Mouse (Mus musculus) brain, embryonic 14.5 days (tissue): ENCODE data around the gene Fitm1. TPM values are rescaled to one million over a fixed set of nuclear protein-coding genes. Genes with fewer than 3 reads are reported as not detected.

Experiments
- DNase-seq: peaks from one replicate; pipeline ENCODE4 v3.0.0-alpha.2; 2011; ENCODE audit warnings: low read depth
- CTCF ChIP-seq: fragments of 200-500 bp; IDR thresholded peaks from 2 replicates; pipeline ENCODE4 v1.5.1; 2012; ENCODE audit warnings: inconsistent platforms, mild to moderate bottlenecking, moderate library complexity, borderline replicate concordance; ENCODE audit not compliant: insufficient read depth, insufficient read length; ENCODE audit errors: extremely low read depth
- POLR2A ChIP-seq: fragments of 200-500 bp; IDR thresholded peaks from 2 replicates; pipeline ENCODE4 v1.6.1; 2012; ENCODE audit warnings: mild to moderate bottlenecking, inconsistent platforms, borderline replicate concordance; ENCODE audit not compliant: poor library complexity, insufficient read depth, insufficient read length, severe bottlenecking; ENCODE audit errors: extremely low read depth
- polyA plus RNA-seq: library from polyadenylated mRNA; depleted of rRNA; stranded (reverse); fragments of >200 nt; gene quantifications from 2 replicates; pipeline ENCODE4 v1.2.3, GENCODE M21; 2012; rRNA removed

Gene Fitm1
- 0.19 and 0.38 TPM in 2 replicates for polyA plus RNA-seq

DNA sequence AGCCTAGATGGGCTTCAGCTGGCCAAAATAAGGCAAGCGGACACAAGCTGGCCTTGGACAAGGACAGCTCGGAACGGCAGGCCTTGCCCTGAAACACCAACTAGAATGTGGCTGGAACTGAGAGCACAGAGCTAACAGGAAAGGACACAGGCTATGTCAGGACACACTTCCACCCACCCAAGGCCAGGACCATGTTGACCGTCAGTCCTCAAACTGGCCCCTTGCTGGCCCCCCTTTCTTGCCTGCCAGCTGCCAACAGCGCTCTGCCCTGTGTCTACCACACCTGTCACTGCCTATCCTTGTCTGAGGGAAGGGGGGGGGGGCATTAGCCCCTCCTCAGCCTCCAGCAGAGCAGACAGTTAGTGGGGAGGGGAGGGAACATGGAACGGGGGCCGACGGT is at the start of gene Fitm1:
Gene Fitm1, plus strand, starts transcription at position 316 of the 400 bp plus-strand sequence.
- no peak for TF ChIP-seq POLR2A
- no peak for TF ChIP-seq CTCF
- DNase-seq: no peak

DNA sequence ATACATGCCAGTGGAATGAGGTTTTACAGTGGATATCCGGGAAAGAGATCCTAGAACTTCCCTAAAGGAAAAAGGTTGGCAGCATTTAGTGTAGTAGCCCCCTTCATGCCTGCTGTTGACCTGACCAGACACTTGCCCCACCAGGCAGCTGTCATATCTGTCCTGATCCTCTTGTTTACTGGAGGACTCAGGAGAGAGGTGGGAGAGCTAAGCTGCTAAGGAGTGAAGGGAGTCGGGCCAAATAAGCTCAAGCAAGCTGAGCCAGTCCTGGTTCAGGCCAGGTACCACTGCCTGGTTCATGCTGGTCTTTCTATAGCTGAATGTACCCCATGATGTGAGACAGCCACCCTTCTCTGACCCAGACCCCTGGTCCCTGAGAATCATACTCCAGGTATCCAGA is 48.7 kb upstream of the Fitm1 start:
- no peak for TF ChIP-seq POLR2A
- TF ChIP-seq CTCF: no peak
- DNase-seq: no peak

DNA sequence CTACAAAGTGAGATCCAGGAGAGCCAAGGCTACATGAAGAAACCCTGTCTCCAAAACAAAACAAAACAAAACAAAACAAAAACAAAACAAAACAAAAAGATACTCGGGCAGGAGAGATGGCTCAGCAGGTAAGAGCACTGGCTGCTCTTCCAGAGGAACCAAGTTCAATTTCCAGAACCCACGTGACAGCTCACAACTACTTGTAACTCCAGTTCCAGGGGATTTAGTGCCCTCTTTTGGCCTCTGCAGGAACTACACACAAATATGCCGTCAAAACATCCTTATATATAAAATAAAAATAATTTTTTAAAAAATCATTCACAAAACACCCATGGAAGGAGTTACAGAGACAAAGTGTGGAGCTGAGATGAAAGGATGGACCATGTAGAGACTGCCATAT is 47.5 kb upstream of the Fitm1 start:
- DNase-seq: peak; percentile 65
- TF ChIP-seq POLR2A (no peak), CTCF (peak; percentile 48; the same call in 1 of the 2 replicates)

DNA sequence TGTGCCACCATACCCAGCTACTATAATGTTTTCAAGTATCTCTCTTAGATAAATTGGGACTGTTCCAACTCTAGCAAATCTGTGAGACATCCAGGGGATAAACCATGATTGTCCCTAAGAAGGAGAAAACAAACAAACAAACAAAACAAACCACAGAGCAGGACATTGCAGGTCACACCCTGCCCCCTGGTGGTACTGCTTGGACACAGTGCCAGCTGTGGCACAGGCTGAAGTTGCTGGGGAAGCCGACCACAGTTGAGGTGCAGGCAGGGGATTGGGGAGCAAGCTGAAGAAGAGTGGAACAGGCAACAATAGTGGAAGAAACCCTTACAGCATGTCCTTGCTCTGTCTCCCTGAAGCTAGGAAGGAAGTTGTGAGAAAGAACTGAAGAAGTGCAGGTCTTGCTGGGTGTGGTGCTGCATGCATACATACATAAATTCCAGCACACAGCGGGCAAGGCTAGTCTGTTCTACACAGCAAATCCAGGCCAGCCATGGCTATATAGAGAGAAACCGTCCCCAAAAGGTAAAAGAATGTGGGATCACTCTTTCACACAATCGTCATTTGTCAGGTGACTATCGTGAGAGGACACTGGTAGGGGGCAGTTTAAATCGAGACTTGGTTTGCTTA is 39.2 kb upstream of the Fitm1 start:
- DNase-seq: peak; percentile 37

DNA sequence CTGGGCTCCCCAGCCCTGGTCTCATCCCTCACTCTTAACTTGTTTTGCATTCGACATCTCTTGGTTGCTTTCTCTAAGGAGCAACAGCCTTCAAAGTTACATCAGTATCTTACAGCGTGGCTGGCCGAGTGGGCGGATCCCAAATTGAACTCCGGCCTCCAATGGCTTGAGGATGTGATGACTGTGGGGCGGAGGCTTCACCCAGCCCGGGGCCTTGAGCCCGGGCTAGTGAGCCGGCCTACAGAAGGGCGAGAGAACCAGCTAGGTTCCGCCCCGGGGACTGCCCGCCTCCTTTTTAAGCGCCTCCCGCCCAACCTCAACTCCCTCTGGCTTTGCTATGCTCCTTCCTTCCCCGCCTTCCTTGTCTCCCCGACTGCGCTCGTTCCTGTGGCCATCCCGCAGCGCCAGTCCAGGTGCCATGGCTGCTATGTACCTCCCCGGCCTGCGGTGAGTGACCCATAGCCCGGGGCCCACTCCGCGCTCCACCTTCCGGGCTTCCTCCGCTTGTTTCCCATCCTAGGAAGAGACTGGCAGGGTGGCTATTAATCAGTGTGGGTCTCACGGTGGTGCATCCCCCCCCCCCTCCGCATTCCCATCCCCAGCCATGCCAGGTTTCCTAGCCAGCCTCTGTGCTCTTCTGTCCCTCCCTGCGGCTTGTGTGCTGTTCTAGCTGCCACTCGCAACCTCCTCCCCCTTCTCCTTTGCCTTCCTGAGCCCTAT is 35.2 kb upstream of the Fitm1 start, which contains the start of gene Pck2:
Gene Pck2, plus strand, starts transcription at position 200 of the 720 bp plus-strand sequence.
- TF ChIP-seq CTCF (no peak), POLR2A (peak; percentile 21; the same call in 1 of the 2 replicates)
- peak; percentile 87 for DNase-seq

More for the DNA sequence above, 39.2 kb upstream of the Fitm1 start:
- TF ChIP-seq CTCF (peak; percentile 72), POLR2A (no peak)

DNA sequence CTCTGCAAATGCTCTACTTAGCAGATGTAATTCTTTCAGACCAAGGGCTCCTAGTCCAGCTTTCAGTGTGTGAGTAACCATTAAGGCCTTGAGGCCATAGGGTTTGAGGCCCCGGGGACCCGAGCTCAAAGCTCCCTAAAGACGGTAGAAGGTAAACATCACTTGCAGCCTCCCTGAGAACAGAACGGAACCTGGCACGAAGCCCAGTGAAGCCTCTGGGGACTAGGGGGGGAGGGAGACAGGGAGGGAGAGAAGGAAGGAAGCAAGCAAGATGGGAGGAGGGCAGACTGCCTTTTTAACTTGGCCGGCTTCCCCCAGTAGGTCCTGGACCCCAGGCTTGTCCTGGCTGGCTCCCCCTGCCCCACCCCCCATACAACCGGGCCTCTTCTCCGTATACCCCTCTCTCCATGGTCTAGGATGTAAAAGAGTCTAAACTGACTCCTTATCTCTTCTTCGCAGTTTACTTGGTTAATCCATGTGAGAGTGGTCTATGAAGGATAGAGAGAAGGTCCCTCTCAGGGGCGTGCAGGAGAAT is 34.6 kb upstream of the Fitm1 start:
- TF ChIP-seq POLR2A (no peak), CTCF (no peak)

DNA sequence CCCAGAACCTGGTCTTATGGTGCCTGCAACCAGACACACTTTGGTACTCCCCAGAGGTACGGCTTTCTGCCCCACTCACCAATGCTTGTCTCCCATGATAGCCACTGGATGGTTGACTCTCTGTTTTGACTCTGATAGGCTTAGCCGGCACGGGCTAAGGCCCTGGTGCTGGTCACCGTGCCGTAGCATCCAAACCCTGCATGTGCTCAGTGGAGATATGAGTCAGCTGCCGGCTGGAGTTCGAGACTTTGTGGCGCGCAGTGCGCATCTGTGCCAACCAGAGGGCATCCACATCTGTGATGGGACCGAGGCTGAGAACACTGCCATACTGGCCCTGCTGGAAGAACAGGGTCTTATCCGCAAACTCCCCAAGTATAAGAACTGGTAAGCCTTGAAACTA is 33.1 kb upstream of the Fitm1 start:
- TF ChIP-seq POLR2A (no peak), CTCF (no peak)
- no peak for DNase-seq

More for the DNA sequence above, 34.6 kb upstream of the Fitm1 start:
- DNase-seq: peak; percentile 93

DNA sequence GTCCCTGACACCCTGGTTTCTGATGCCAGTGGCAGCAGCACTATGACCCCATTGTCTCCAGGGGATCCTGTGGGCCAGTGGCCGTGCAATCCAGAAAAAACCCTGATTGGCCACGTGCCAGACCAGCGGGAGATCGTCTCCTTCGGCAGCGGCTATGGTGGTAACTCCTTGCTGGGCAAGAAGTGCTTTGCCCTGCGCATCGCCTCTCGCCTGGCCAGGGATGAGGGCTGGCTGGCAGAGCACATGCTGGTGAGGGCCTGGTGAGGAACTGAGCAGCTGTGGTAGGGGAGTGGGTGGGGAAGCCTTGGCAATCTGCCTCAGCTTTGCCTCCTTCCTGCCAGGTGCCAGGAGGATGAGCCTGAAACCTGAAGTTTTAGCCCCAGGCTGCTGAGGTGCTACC is 31.1 kb upstream of the Fitm1 start:
- TF ChIP-seq POLR2A: no peak
- peak; percentile 52 for DNase-seq

DNA sequence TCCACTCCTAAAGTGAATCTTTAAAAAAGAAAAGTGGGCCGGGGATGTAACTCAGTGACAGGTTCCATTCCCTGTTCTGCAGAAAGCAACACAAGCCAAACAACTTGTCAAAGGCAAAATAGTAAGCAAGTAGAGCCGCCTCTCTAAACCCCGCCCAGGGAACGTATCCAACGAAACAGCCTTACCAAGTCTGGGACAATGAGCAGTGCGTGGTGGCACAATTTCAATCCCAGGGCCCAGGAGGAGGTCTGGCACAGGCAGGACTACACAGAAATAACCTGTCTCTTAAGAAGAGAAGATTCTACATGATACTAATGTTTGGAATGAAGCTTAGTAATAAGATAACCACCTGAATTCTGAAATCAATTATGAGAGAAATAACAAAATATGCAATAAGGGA is 25.2 kb upstream of the Fitm1 start:
- no peak for DNase-seq
- TF ChIP-seq POLR2A: no peak
- TF ChIP-seq CTCF: no peak

DNA sequence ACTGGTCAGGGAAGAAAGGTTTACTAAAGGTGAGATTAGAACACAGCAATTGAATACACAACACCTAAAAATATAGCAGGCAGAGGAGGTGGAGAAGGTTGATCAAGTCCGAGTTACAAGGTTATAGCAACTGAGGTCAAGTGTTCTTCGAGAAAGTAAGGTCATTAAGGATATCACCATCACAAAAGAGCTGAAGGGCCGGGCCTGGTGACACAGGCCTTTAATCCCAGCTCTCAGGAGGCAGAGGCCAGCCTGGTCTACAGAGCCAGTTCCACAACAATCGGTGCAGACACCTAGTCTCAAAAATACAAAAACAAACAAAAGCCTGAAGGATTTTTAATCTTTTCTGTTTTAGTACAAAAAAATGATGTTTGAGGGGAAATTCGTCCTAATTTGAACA is 24.1 kb upstream of the Fitm1 start:
- TF ChIP-seq CTCF: no peak
- TF ChIP-seq POLR2A: no peak
- no peak for DNase-seq

DNA sequence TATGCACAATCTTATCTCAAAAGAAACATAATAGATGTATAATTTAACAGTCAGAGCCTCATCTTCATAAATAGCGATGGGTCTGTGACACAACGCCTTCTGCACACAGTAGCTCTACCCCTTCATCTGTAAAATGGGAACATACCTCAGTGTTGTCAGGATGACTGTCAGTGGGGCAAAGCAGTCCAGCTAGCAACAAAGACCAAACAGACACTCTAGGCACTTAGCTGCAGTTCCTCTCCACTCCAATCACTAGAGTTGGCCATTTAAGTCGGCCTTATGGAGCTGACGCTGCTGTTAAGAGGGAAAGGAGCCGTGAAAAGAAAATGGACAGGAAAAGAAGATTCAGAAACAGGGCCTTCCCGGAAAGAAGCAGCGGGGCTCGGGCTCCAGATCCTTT is 23.6 kb upstream of the Fitm1 start:
- DNase-seq: no peak
- TF ChIP-seq POLR2A: no peak
- TF ChIP-seq CTCF: no peak
